29 mouse cellular contexts compared by ENCODE assay signal in genomic region chr15:40368746-40369145, GRCm38 (mm10).
DNase-seq lines count a peak whose midpoint lies in the region; ATAC-seq and TF ChIP-seq lines count a peak whose summit lies in the region.
"Had no signal": no experiment of that assay in that cellular context is flagged by ENCODE, and none has a peak within 500 bp of the region (broad histone marks: within the 10 kb centered on the region; RNA-seq: fewer than 3 reads in every experiment).

No protein-coding gene starts in this region.

- H3K27ac ChIP-seq in kidney, postnatal 0 days, result no peak overlapping the region
- H3K27ac ChIP-seq in lung, embryonic 14.5 days (ENCODE audit: low read depth), result no peak overlapping the region
- H3K27ac ChIP-seq: embryonic facial prominence, embryonic 10.5 days; embryonic facial prominence, embryonic 13.5 days; forebrain, embryonic 12.5 days; forebrain, embryonic 15.5 days; gastrocnemius, adult 2 months; heart, embryonic 13.5 days; hindbrain, embryonic 14.5 days; hindbrain, postnatal 0 days had no signal

- no peak for TF ChIP-seq CTCF in kidney, postnatal 0 days (IDR thresholded peaks at IDR 0.05; ENCODE audit: low read depth)
- no peak for TF ChIP-seq CTCF in lung, embryonic 14.5 days (IDR thresholded peaks at IDR 0.05; ENCODE audit: low read depth)

- H3K4me1 ChIP-seq in kidney, postnatal 0 days (replicated peaks; ENCODE audit: insufficient read depth, low read length), result no peaks in the 10 kb centered on the region
- H3K4me1 ChIP-seq in lung, embryonic 14.5 days (ENCODE audit: insufficient read depth), result peaks cover 3% of the 10 kb centered on the region; the same call in 1 of the 2 replicates
- H3K4me1 ChIP-seq: embryonic facial prominence, embryonic 10.5 days; embryonic facial prominence, embryonic 13.5 days; forebrain, embryonic 12.5 days; forebrain, embryonic 15.5 days had no signal

- peak; percentile 17 for DNase-seq in adrenal gland, adult 2 months
- DNase-seq in adrenal gland, postnatal 4 days (ENCODE audit: low spot score in 2 of 2), result no peak
- DNase-seq in kidney, postnatal 0 days (ENCODE audit: low spot score), result peak; percentile 28
- DNase-seq in kidney, postnatal 25 days, result no peak
- peak; percentile 60 for DNase-seq in lung, embryonic 14.5 days
- no peak for DNase-seq in lung, postnatal 14 days
- DNase-seq in testis, postnatal 14 days (ENCODE audit: low spot score), result peak; percentile 28
- DNase-seq in testis, postnatal 10 days (ENCODE audit: low spot score), result no peak
- DNase-seq: adrenal gland, postnatal 14 days; cerebellum, adult 11-12 months; cerebellum, adult 8-10 months; cerebellum, postnatal 10 days; cerebellum, postnatal 36 days; embryo, embryonic 11 days; gastrocnemius, adult 2 months; gastrocnemius, postnatal 14 days; heart, adult 18-20 months; heart, postnatal 14 days; heart, postnatal 4 days had no signal

- no peak overlapping the region for H3K4me3 ChIP-seq in kidney, postnatal 0 days (replicated peaks; ENCODE audit: low read depth, low read length)
- H3K4me3 ChIP-seq in lung, embryonic 14.5 days (ENCODE audit: low read depth, low read length), result no peak overlapping the region
- H3K4me3 ChIP-seq: embryonic facial prominence, embryonic 10.5 days; embryonic facial prominence, embryonic 13.5 days; erythroblast, embryonic 14.5 days; forebrain, embryonic 12.5 days; forebrain, embryonic 15.5 days; gastrocnemius, adult 2 months; heart, embryonic 13.5 days had no signal

- H3K4me2 ChIP-seq in kidney, postnatal 0 days (ENCODE audit: low read length), result no peak overlapping the region
- H3K4me2 ChIP-seq in lung, embryonic 14.5 days, result no peak overlapping the region
- H3K4me2 ChIP-seq: embryonic facial prominence, embryonic 13.5 days; forebrain, embryonic 12.5 days; forebrain, embryonic 15.5 days; heart, embryonic 13.5 days; hindbrain, embryonic 14.5 days had no signal

- no peaks in the 10 kb centered on the region for H3K36me3 ChIP-seq in kidney, postnatal 0 days (ENCODE audit: insufficient read depth, low read length)
- no peaks in the 10 kb centered on the region for H3K36me3 ChIP-seq in lung, embryonic 14.5 days (ENCODE audit: insufficient read depth)
- H3K36me3 ChIP-seq: embryonic facial prominence, embryonic 10.5 days; embryonic facial prominence, embryonic 13.5 days; forebrain, embryonic 12.5 days; forebrain, embryonic 15.5 days; heart, embryonic 13.5 days had no signal

- H3K9me3 ChIP-seq in kidney, postnatal 0 days (replicated peaks; ENCODE audit: low read length), result no peaks in the 10 kb centered on the region
- no peaks in the 10 kb centered on the region for H3K9me3 ChIP-seq in lung, embryonic 14.5 days (ENCODE audit: low read depth, low read length)
- H3K9me3 ChIP-seq: embryonic facial prominence, embryonic 10.5 days; embryonic facial prominence, embryonic 13.5 days; forebrain, embryonic 12.5 days; forebrain, embryonic 15.5 days; heart, embryonic 13.5 days had no signal

- no peak for ATAC-seq in kidney, postnatal 0 days (replicated peaks; ENCODE audit: low FRiP score, low read depth)
- no peak for ATAC-seq in lung, embryonic 14.5 days (ENCODE audit: insufficient read depth)
- ATAC-seq: CD4-positive, CD25-positive, alpha-beta regulatory T cell, adult 4 months; forebrain, embryonic 15.5 days; hindbrain, postnatal 0 days; inflammation-experienced regulatory T-cells, adult 6 months had no signal

- WGBS in kidney, postnatal 0 days, result 56% methylated on average over 3 of the region's 3 CpGs
- WGBS in lung, embryonic 14.5 days, result 58% methylated on average over 3 of the region's 3 CpGs

- H3K9ac ChIP-seq in kidney, postnatal 0 days (ENCODE audit: low read depth, low read length), result no peak overlapping the region
- H3K9ac ChIP-seq in lung, embryonic 14.5 days, result no peak overlapping the region
- H3K9ac ChIP-seq: embryonic facial prominence, embryonic 13.5 days; forebrain, embryonic 12.5 days; forebrain, embryonic 15.5 days; heart, embryonic 13.5 days; hindbrain, embryonic 14.5 days had no signal

- no peaks in the 10 kb centered on the region for H3K27me3 ChIP-seq in kidney, postnatal 0 days (ENCODE audit: insufficient read depth, low read length)
- no peaks in the 10 kb centered on the region for H3K27me3 ChIP-seq in lung, embryonic 14.5 days (ENCODE audit: insufficient read depth, low read length)
- H3K27me3 ChIP-seq: embryonic facial prominence, embryonic 13.5 days; forebrain, embryonic 12.5 days; forebrain, embryonic 15.5 days; heart, embryonic 13.5 days had no signal

Comparison
In these comparisons a context has a peak if more than half of its experiments do, and no peak if none do; other contexts are left out.
1. DNase-seq: peak in adrenal gland, adult 2 months (single experiment), kidney, postnatal 0 days (single experiment), lung, embryonic 14.5 days (single experiment) and testis, postnatal 14 days (single experiment); none in adrenal gland, postnatal 4 days (0 of 2), kidney, postnatal 25 days (0 of 2), lung, postnatal 14 days (single experiment) and testis, postnatal 10 days (single experiment).